Mouse (Mus musculus) G1E (cell line): ENCODE results near the gene Ramp3.

Source experiments
- CTCF ChIP-seq: IDR thresholded peaks from 2 replicates; pipeline ENCODE4 v1.5.1; 2012; ENCODE audit warnings: low read depth, low read length, inconsistent platforms, mixed read lengths
- GATA1 ChIP-seq: IDR thresholded peaks from 2 replicates; pipeline ENCODE4 v1.6.1; 2012; ENCODE audit warnings: borderline replicate concordance, low read length, inconsistent platforms, mixed read lengths
- GATA2 ChIP-seq: IDR thresholded peaks from 2 replicates; pipeline ENCODE4 v1.6.1; 2012; ENCODE audit warnings: low read depth, low read length, inconsistent platforms, borderline replicate concordance

GRCm38 (mm10) chr11:6638537-6638936 lies 19.8 kb upstream of the Ramp3 start, which contains the start of gene Wap:
- TF ChIP-seq CTCF (no peak), GATA2 (no peak), GATA1 (no peak)
